Mouse (Mus musculus): Measurements from ENCODE around the gene Cdk9.

The Cdk9 gene

DNA sequence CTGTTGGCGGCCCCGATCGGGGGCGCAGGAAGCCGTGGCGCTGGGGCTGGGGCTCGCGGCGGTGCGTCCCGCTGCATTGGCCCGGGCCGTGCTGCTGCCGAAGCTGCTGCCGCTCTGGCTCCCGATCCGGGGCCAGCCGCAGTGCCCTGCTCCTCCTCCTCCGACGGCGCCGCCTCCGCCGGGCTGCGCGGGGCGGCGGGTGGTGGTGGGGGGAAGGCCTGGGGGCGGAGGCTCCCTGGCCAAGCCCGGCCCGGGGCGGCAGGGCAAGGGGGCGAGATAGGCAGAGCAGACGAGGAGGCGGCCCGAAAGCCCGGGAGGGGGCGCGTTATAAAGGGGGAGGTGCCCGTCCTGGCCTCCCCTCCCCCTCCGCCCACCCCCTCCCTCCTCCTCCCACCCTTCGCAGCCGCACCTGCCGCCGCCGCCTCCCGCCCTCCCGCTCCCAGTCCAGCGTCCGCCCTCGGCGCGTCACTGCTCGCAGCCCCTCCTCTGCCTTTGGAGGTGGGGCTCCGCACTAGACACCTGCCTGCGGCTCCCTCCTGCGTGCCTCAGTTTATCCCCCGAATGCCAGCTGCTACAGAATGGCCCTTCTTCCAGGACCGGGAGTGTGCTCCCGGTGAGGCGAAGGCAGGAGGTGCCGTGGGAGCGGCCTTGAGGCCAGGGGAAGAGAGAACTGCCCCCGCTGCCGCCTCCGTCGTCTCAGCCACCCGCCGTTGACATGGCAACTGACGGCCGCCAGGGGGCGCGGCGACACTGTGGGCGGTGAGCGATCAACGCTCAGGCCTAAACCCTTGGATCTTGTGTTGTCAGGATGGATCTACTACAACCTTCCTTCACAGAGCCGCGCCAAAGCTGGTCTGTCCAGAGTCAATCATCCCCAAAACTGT lies at the start of gene Cdk9:
Gene Cdk9 (minus strand): TSS at position 143 of the 884 bp plus-strand sequence.
- DNase-seq (ENCODE audit: low spot score) = peak; percentile 93

DNA sequence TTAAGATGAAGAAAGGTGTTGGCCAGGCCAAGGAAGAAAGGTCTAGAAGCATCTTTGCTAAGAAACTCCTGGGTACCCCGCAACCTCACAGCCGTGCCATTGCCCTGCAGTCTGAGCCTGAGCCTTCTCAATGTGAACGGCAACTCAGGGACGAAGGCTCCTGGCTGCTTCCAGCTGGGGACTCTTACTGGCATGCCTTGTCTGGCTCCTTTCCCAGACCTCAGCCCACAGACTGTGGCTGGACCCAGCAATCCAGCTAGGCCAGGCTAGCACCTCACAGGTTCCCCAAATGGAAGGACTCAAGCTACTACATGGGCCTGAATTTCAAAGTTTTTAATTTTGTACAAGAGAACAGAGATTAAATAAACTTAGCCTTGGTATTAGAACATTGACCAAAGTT lies 49.0 kb upstream of the Cdk9 start:
- no peak for DNase-seq (ENCODE audit: low spot score)

DNA sequence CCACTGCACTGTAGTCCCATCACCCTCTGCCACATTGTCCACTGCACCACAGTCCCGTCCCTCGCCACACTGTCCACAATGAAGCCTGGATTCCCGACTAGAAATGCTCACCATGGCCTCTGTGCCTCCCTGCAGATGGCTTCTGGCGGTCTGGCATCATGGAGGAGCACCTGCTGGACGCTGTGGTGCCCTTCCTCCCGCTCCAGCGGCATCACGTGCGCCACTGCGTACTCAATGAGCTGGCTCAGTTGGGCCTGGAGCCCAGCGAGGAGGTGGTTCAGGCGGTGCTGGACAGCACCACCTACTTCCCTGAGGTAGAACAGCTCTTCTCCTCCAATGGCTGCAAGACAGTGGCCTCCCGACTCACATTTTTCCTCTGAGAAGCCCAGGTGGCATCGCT lies 48.5 kb upstream of the Cdk9 start:
- DNase-seq (ENCODE audit: low spot score) = no peak

DNA sequence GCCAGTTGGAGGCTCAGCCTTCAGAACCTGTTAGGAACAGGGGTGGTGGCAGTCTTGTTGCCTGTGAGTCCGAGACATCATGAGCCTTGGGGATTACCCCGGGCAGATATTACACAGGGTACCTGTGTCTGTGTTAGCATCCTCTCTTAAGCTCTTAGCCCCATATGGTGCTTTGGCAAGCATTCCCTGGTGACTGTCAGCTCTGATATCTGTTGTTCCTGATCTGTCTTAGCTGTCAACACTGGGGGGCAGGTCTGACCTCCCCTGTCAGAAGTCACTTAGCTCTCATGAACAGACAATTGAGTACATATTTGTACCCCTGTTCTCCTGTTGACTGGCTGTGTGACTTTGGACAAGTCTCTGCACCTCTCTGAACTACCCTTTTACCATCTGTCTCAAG lies 46.1 kb upstream of the Cdk9 start:
- no peak for DNase-seq (ENCODE audit: low spot score)

DNA sequence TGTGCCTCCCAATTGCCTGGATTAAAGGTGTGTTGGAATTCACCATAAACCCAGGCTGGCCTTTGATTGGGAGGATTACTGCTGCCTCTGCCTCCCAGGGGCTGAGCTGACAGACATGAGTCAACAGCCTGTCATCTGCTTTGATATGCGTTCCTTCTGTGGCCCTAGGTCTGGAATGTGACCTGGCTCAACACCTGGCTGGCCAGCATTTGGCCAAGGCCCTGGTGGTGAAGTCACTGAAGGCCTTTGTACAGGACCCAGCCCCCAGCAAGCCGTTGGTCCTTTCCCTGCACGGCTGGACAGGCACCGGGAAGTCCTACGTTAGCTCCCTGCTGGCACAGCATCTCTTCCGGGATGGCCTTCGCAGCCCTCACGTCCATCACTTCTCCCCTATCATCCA lies 45.6 kb upstream of the Cdk9 start:
- no peak for DNase-seq (ENCODE audit: low spot score)

DNA sequence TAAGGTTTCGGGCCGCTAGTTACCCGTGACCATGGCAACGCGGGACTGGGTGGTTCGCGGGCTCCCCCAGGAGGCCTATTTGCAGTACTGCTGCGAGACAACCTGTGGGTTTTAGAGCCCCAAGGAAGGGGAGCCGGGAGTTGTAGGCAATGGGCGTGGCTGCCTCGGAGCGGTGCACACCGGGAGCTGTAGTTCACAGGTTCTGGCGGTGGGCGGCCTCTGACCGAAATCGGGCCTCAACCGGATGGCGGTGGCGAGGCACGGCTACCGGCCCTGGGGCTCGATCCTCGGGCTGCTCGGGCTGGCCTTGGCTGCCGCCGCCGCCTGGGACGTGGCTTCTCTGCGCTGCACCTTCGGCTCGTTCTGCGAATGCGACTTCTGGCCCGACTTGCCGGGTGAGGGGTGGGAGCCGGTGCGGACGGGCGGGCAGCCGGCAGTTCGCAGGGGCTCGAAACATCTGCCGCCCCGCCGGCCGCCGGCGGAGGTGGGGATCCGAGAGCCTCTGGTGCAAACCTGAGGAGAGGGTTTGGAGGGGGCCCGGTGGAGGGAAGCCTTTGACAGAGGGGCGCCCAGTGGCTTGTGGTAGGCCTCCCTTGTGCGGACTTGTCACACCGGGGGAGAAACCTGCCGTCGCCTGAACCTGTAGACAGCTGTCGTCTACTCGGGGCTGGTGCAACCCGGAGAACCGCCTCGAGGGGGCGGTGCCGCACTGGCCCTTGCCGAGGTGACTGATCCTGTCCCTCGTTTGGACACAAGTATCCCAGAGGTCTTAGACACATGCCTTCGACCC lies 44.4 kb upstream of the Cdk9 start, which contains the start of gene Tor2a:
Gene Tor2a (plus strand): TSS at position 179 of the 790 bp plus-strand sequence.
- peak; percentile 97 for DNase-seq (ENCODE audit: low spot score)

DNA sequence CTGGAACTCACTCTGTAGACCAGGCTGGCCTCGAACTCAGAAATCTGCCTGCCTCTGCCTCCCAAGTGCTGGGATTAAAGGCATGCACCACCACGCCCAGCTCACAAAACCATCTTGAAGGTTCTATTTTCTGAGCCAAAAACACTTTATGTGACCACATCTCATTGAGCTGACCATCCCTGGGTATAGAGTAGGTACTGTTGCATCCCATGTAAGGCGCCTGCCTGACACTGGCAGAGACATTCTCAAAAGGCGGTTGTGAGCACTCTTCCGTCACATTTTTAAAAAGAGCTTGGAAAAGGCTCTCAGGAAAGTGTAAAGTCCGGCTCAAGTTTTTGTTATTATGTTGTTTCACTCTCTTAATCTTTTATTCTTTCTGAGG lies 43.8 kb upstream of the Cdk9 start:
- DNase-seq (ENCODE audit: low spot score) = no peak

DNA sequence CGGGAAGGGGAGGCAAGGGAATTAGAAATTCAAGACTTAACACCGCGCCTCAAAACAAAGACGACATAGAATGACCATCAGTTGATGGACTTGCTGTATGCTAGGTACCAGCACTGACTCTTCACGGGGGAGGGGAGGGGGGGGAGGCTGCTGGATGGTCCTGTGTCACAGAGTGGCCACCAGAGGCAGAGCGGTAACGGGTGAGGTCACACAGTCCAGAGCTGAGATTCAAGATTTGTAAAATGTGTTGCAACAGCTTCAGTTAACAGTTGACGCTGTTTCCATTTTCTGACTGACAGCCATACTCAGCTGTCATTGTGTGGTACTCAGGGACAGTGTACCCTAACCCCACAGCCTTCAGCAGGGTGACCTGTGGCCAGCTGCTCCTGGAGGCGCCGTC lies 39.3 kb upstream of the Cdk9 start:
- DNase-seq (ENCODE audit: low spot score) = no peak

DNA sequence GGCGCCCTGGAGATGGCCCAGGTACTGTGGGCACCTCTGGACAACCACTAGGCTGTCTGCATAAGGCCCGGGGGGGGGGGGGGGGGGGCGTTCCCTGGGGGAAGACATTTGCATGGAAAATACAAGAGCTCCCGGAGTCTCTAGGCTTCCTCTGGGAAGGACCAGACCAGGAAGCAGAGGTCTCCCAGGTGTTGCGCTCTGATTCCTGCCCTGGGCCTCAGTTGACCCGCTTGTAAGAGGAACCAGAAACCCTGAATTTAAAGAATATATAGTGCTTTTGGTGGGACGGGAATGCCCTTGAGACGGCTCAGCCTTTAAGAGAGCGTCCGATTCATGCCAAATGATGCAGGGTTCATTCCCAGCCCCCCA lies 38.8 kb upstream of the Cdk9 start:
- DNase-seq (ENCODE audit: low spot score) = no peak

DNA sequence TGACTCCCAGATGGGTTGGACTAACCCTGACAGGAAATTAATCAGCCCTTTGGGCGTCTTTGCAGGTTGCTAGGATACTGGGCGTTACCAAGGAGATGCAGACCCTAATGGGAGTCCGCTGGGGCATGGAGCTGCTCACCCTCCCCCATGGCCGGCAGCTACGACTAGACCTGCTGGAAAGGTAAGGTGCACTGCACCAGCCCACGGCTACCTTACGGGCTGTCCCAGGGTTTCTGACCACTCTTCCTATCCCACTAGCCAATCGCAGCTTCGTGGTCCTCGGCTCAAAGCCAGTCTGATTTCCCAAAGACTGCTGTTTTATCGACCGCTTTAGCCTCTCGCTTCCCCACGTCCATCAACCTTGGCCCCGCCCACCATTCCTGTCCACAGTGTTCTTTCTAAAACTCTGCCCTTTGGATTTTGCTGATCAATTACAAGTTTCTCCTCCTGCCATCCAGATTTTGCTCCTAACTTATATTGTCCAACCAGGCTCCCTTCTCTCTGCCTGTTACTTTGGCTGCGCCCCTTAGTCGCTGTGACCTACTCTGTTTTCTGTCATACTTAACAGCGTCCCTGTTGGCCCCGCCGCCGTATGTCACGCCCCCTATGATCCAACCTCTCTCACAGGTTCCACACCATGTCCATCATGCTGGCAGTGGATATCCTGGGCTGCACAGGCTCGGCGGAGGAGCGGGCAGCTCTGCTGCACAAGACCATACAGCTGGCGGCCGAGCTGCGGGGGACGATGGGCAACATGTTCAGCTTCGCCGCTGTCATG lies 38.2 kb upstream of the Cdk9 start:
- peak; percentile 73 for DNase-seq (ENCODE audit: low spot score)

DNA sequence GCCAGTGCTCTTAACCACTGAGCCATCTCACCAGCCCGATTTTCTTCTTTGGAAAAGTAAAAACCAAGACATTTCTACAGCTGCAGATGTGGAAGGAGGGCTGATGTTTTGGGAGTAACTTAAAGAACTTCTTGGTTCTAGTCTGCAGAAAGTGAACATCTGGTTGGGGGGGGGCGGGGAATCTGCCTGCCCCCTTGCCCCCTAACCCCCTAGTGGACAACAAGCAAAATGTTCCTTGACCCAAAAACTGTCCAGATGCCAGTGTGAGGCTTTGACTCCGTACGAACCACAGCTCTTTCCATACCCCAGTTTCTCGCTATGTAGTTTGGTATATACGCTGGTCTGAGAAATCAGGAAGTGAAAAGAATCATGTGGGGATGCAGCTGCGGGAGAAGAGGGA lies 37.3 kb upstream of the Cdk9 start:
- no peak for DNase-seq (ENCODE audit: low spot score)

DNA sequence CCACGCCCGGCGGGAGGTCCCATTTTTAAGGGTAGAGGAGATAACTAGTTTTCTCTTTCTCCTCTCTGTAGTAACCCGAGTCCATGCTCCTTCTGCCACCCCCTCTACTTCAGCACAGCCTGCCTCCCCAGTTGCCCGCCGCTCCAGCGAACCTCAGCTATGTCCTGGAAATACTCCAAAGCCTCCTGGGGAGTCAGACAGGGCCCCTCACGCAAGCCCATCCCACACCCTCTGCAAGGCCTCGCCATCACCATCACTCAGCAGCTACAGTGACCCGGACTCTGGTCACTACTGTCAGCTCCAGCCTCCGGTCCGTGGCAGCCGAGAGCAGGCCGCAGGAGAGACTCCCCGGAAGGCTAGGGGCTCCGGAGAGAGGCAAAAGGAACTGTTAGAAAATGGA lies 36.2 kb upstream of the Cdk9 start:
- no peak for DNase-seq (ENCODE audit: low spot score)

DNA sequence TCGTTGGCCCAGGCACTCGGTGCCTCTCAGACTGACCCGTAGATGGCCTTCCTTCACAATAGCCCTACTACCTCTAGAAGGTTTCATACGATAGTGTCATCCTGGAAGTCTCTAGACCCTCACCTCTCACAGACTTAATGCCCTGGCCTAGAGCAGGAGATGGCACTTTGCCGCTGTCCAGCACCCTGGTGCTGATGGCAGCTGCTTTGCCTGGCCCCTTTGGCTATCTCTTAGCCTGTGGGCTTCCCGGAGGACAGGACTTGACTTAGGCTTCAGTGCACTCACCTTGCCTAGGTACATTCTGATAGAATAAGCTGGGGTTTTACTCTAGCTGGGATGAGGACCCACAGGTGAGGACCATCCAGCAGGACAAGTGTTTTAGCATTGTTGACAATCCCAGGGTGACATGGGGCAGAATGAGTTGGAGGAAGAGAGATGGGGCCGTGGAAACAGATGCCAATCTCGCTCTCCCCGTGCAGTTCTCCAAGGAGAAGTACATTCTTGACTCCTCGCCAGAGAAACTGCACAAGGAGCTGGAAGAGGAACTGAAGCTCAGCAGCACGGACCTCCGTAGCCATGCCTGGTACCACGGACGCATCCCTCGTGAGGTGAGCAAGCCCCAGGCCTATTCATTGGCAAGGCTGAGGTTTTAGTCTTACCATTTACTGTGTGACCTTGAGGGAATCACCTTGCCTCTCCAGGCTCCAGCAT lies 31.6 kb upstream of the Cdk9 start:
- no peak for DNase-seq (ENCODE audit: low spot score)

DNA sequence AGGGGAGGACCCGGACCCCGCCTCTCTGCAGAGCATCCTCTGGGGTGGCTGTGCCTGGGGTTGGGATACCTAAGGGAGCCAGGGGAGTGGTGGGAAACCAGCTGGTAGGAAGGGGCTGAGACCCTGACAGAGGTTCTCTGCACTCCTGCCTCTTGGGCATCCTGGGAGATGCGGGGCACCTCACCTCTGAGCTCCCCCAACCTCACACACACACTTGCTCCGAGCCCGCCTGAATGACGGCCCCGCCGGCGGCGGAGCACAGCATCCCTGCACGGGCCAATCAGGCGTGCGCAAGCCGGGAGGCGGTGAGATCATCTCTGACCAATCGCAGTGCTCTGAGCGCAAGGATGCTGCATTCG lies 29.3 kb upstream of the Cdk9 start:
- no peak for DNase-seq (ENCODE audit: low spot score)

DNA sequence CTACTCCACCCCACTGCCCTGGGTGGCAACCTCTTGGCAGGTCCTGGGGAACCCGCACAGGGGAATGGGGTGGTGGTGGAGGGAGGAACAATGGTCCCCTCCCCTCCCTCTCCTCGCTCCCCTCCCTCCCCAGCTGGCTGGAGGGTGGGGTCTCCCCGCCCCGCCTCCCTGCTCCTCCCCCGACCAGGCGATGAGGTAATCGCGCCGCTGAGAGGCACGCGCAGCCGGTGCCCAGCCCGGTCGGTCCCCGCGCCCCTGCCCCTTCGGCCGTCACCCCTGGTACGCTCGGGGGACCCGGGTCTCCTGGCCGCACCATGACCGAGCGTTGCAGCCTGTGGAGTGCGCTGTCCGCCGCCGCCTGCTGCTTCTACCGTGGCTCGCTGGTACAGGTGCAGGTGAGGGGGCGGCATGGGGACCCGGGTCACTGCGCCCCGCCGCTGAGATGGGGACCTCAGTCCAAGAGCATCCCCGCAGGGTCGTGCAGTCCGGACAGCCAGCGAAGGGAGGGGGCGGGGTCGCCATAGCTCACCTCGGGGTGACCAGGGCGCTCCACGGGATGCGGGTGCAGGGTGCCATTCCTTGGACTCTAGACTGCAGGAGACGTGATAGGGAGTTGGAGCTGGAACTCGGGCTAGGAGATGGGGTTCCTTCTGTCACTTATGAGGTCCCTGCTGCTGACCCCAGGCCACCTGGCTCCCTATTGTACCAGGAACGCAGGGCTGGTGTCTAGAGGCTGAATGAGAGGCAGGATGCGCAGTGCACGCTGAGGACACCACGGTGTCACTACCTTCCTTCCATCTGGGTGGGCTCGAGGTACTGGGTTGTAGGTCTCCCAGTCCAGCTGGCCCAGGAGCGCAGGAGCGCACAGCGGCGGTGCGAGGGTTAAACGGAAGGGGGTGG lies 28.6 kb upstream of the Cdk9 start:
- DNase-seq (ENCODE audit: low spot score) = peak; percentile 48

DNA sequence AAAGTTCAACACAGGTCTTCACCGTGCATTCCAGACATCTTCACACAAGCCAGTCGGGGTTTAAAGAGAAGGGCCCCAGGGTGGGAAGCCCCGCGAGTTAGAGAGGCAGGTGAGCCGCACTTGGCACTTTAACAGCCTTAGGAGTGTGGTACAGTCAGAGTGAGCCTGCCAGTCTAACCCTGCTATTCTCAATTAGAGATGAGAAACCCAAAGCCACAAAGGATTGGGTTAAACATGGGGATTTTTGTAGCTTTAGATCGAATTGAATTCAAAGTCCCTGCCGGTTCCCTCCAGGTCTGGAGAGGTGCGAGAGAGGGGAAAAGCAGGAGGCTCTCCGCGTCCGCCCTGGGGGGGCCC lies 28.0 kb upstream of the Cdk9 start, which contains the start of gene 6330409D20Rik:
Gene 6330409D20Rik (minus strand): TSS at position 101 of the 357 bp plus-strand sequence.
- no peak for DNase-seq (ENCODE audit: low spot score)

DNA sequence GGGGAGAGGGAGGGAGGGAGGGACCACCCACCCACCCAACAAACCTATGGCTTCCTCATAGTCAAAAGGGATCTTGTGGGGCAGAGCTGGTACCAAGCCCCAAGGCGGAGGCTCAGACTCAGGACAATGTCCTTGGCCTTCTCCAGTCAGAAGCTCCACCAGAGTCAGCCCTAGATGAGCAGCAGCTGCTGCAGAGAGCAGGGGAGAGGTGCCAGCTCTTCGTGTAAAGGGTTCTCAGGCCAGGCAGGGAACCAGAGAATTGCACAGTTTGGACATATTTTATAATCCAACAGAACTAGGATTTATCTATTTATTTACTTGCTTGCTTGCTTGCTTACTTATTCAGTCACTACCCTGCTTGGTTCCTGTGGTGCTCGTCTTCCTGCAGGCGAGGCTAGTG lies 26.4 kb upstream of the Cdk9 start:
- DNase-seq (ENCODE audit: low spot score) = no peak

DNA sequence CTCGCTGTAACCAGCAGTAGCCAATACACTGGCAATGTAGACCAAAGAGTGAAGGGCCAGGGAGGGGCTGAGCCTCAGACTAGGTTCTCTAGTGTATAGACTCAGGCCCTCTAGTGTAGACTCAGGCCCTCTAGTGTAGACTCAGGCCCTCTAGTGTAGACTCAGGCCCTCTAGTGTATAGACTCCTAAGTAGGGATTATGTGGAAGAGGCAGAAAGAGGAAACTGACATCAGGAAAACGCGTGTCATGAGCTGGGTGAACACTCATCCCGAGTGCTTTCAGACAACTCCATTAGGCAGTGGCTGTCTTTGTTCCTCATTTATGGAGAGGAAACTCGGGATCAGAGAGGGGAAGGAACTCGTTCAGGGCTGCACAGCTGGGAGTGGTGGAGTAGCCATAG lies 24.1 kb upstream of the Cdk9 start:
- DNase-seq (ENCODE audit: low spot score) = no peak

DNA sequence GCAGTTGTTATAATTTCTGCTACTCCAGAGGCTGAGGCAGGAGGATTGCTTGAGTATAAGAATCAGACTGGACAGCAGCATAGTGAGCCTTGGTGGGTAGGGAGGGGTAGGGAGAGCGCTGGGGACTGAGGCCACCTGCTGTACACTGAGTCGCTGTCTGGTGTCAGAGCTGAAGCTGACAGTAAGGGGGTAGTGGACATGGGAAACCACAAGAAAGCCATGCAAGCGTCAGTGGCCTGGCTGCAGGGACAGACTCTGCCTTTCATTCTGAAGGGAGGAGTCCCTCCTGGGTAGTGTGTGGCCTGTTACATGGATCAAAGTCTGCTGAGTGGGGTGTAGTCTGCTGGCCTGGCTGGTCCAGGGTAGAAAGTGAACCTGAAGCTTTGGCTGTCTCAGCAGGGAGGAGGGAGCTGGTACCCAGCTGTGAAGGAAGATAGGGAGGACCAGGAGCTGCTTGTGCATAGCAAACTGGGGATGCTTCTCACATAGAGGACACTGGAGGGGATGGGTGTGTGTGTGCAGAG lies 23.5 kb upstream of the Cdk9 start:
- no peak for DNase-seq (ENCODE audit: low spot score)

DNA sequence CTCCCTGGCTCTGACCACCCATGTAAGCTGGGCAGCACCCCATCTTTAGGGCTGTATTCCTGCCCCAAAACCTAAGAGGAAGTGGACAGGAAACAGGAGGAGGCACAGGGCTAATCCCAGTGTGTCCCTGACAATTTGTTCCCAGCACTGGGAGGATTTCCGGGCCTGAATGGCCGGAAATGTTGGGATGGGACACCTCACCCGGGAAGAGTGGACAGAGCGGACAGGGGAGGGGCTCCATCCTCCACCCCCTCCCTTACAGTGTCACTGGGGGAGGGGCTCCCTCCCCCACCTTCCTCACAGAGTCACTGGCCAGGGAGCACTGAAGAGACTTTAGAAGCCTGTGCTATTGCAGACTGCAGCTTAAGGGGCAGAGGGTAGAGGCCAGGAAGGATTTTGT lies 22.1 kb upstream of the Cdk9 start:
- no peak for DNase-seq (ENCODE audit: low spot score)

DNA sequence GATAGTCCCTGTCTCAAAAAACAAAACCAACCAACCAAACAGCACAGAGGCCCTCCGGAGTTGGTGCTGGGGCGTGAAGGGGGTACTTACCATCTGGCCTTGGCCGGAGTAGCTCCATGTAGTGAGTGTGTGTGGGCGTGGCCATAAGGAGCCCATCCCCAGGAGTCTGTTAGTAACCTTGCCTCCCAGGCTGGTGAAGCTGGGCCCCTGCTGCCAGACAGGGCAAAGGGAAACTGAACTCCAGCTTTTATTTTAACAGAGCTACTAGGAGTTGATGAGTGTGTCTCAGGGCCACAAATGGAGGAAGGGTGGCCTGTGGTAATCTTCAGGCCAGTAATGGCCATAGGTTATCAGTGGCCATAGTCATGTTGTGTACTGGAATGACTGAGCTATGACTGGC lies 21.6 kb upstream of the Cdk9 start:
- no peak for DNase-seq (ENCODE audit: low spot score)

Measured in ovary, postnatal 36 days (tissue).